Mouse (Mus musculus): Measurements from ENCODE around the gene Nipsnap3a.

Gene Nipsnap3a

DNA sequence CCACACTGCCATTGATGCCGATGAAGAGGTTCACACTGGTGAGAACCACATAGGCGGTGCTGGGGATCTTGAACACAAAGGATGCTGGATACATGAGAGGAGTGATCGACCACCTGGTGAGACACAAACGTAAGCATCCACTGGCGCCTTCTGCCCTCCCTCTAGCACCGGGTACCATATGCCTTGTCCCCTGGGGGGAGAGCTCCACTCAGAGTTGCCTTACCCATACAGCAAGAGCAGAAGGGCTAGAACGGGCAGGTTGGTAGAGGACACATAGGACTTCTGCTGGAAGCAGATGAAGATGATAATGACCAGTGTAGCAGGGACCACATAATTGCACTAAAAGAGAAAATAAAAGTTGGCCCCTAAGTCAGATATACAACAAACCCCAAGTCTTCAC lies 56.7 kb downstream of the Nipsnap3a start:
- in situ Hi-C loops (cut with MboI; ENCODE audit: unreplicated experiment in 2 of 2) = no loop called here

DNA sequence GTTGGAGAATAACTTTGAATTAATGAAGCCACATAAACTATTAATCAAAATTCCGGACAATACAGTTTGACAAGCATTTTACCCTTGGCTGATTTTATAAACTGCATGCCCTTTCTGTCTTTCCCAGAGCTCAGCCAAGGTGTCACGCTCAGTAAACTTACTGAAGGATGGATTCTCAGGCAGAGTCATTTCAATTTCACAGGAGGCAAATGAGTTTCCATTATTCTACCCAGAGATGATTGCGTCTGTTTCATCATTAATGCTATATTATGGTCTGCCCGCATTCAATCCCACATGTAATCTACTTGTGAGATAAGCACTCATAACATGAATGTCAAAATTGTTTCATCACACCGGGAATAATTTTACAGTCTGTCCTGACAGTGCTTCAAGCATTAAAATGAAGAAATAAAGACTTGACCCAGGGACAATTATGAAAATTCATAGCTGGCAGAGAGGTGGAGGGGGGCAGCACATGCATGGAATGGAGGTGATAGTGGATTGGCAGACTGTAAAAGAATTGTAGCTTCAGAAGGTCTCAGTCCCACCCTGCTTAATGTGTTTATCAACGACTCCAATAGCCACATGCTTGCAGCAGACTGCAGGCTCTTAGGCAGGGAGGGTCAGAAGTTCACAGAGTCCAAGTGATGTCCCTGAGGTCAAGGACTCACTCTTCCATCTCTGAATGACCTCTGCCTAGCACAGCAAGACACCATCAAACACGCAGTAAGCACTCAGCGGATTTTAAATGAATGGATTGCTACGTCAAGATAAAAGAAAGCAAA lies 57.4 kb downstream of the Nipsnap3a start:
- in situ Hi-C loops (cut with MboI; ENCODE audit: unreplicated experiment in 2 of 2) = no loop called here
